Mouse (Mus musculus) liver, postnatal 0 days (tissue): ENCODE measurements at regions not wholly inside any gene's neighbourhood (a gene's known extent, or its start where the extent isn't known, plus 50 kb on each side); places are given as distances from the start of the nearest gene placed in this dataset.

Source experiments
- CTCF ChIP-seq: sonication (generic); IDR thresholded peaks from 2 replicates; pipeline ENCODE4 v1.5.1; 2016; ENCODE audit warnings: antibody characterized with exemption, low read depth
- EP300 ChIP-seq: IDR thresholded peaks from 2 replicates; pipeline ENCODE4 v1.6.1; 2016; ENCODE audit warnings: antibody characterized with exemption, low read depth, mild to moderate bottlenecking

GRCm38 (mm10) chr10:29661752-29662151 lies 126.1 kb upstream of the Rspo3 start:
- TF ChIP-seq CTCF (no peak), EP300 (no peak)
